Mouse (Mus musculus): ENCODE measurements around the gene Dcxr. TPM values are rescaled to one million over a fixed set of nuclear protein-coding genes. Genes with fewer than 3 reads are reported as not detected.
"Not testable (repeated sequence)": the region's sequence is repeated elsewhere in the genome, so short reads cannot be mapped to it uniquely, and the experiment has no call there.

Gene Dcxr
- total RNA-seq, 1 experiment: 43.6 TPM

- TF ChIP-seq ZC3H11A (IDR thresholded peaks at IDR 0.05; ENCODE audit: borderline replicate concordance, low read depth, low read length): no peak
- TF ChIP-seq ZNF384 (IDR thresholded peaks at IDR 0.05; ENCODE audit: low read depth, low read length): no peak
- no peak for TF ChIP-seq HCFC1 (IDR thresholded peaks at IDR 0.05; ENCODE audit: borderline replicate concordance, insufficient read depth, low read length)
- TF ChIP-seq CHD2 (IDR thresholded peaks at IDR 0.05; ENCODE audit: low read depth, low read length): no peak
- no peak for TF ChIP-seq MAFK (IDR thresholded peaks at IDR 0.05; ENCODE audit: insufficient read depth, low read depth, low read length)
- no peak overlapping the region for H3K9ac ChIP-seq (ENCODE audit: insufficient read depth, low read depth, low read length, poor library complexity, severe bottlenecking)
- DNase-seq (ENCODE audit: low read depth, low spot score): no peak
- in situ Hi-C loops (cut with MboI; ENCODE audit: low sequenced_read_pairs in 2 of 2, unreplicated experiment in 2 of 2): no loop called here
- H3K4me3 ChIP-seq (ENCODE audit: insufficient read depth in 1 of 2, low read depth in 1 of 2, low read length in 2 of 2, poor library complexity in 1 of 2, severe bottlenecking in 1 of 2): no peak overlapping the region
- no peaks in the 10 kb centered on the region for H3K9me3 ChIP-seq (ENCODE audit: control insufficient read depth, insufficient read depth, low read depth, low read length)
- no peak overlapping the region for H3K27ac ChIP-seq (ENCODE audit: insufficient read depth, low read depth, low read length, poor library complexity, severe bottlenecking)
- H3K4me1 ChIP-seq (ENCODE audit: control insufficient read depth in 2 of 2, insufficient read depth in 2 of 2, low read length in 2 of 2, poor library complexity in 1 of 2): peaks cover 3 to 10% of the 10 kb centered on the region in 2 experiments; a peak in 1 of 4 replicates
- H3K36me3 ChIP-seq (ENCODE audit: control insufficient read depth, insufficient read depth, low read length, poor library complexity, severe bottlenecking): no peaks in the 10 kb centered on the region
Observed at GRCm38 (mm10) chr11:120733521-120733920, 6.4 kb upstream of the Dcxr start.

DNA sequence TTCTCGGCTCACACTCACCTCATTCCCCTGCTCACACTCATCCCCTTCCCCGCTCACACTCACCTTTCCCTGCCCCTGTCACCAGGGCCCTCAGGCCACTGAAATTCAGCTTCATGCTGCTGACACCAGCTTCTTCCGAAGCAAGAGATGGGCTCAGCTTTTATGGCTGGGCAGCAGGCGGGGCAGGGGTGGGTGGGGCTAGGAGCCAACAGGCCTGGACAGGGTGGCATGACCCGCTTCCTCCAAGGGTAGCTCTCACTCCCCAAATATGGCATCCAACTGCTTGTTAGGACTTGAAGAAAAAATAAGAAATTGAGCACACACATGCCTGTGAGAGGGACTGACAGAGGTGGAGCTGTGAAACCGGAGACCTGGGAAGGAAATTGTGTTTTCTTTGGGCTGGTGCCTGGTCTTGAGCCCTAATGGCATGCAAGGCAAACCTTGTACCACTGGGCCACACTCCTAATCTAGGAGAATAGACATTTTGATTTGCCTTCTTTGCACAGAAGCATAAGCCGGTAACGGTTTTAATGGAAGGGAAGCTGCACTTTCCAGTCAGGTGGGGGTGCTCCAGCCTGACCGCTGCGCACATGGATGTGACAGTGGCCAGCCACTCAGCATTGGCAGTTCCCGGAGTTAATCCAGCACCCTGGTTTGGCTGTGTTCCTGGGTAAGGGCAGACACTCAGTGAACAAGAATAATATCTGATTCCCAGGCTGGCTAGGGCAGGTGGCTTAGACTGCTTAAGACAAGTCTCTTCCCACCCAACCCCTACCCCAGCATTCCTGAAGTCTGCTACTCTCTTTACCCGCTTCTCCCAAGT lies 5.0 kb upstream of the Dcxr start, which contains the start of gene Cbr2:
Cbr2 (minus strand) TSS at position 257 of the 823 bp plus-strand sequence.
- Histone ChIP-seq H3K9me3 (ENCODE audit: control insufficient read depth, insufficient read depth, low read depth, low read length) (no peaks in the 10 kb centered on the region), H3K27ac (ENCODE audit: insufficient read depth, low read depth, low read length, poor library complexity, severe bottlenecking) (no peak within 1 kb of the TSS), H3K4me3 (ENCODE audit: insufficient read depth in 1 of 2, low read depth in 1 of 2, low read length in 2 of 2, poor library complexity in 1 of 2, severe bottlenecking in 1 of 2) (no peak within 1 kb of the TSS), H3K4me1 (ENCODE audit: control insufficient read depth in 2 of 2, insufficient read depth in 2 of 2, low read length in 2 of 2, poor library complexity in 1 of 2) (peaks cover 3 to 10% of the 10 kb centered on the region in 2 experiments; a peak in 1 of 4 replicates), H3K9ac (ENCODE audit: insufficient read depth, low read depth, low read length, poor library complexity, severe bottlenecking) (no peak within 1 kb of the TSS), H3K36me3 (ENCODE audit: control insufficient read depth, insufficient read depth, low read length, poor library complexity, severe bottlenecking) (no peaks in the 10 kb centered on the region)
- in situ Hi-C loops (cut with MboI; ENCODE audit: low sequenced_read_pairs in 2 of 2, unreplicated experiment in 2 of 2): no loop called here
- no peak for DNase-seq (ENCODE audit: low read depth, low spot score)
- TF ChIP-seq MAFK (IDR thresholded peaks at IDR 0.05; ENCODE audit: insufficient read depth, low read depth, low read length) (no peak), HCFC1 (IDR thresholded peaks at IDR 0.05; ENCODE audit: borderline replicate concordance, insufficient read depth, low read length) (no peak), ZC3H11A (IDR thresholded peaks at IDR 0.05; ENCODE audit: borderline replicate concordance, low read depth, low read length) (no peak), ZNF384 (IDR thresholded peaks at IDR 0.05; ENCODE audit: low read depth, low read length) (no peak), CHD2 (IDR thresholded peaks at IDR 0.05; ENCODE audit: low read depth, low read length) (no peak)

DNA sequence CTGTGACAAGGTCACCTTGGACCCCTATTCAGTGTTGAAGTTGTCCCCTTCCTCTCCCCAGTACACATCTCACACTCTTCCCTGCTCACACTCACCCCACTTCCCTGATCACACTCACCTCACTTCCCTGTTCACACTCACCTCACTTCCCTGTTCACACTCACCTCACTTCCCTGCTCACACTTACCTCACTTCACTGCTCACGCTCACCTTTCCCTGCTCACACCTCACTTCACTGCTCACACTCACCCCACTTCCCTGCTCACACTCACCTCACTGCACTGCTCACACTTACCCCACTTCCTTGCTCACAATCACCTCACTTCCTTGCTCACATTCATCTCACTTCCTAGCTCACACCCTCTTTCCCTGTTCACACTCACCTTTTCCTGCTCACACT lies 4.3 kb upstream of the Dcxr start:
- TF ChIP-seq CHD2 (IDR thresholded peaks at IDR 0.05; ENCODE audit: low read depth, low read length): no peak
- no peak for TF ChIP-seq MAFK (IDR thresholded peaks at IDR 0.05; ENCODE audit: insufficient read depth, low read depth, low read length)
- TF ChIP-seq ZC3H11A (IDR thresholded peaks at IDR 0.05; ENCODE audit: borderline replicate concordance, low read depth, low read length): no peak
- no peak for TF ChIP-seq ZNF384 (IDR thresholded peaks at IDR 0.05; ENCODE audit: low read depth, low read length)
- TF ChIP-seq HCFC1 (IDR thresholded peaks at IDR 0.05; ENCODE audit: borderline replicate concordance, insufficient read depth, low read length): no peak
- Histone ChIP-seq H3K4me1 (ENCODE audit: control insufficient read depth in 2 of 2, insufficient read depth in 2 of 2, low read length in 2 of 2, poor library complexity in 1 of 2) (peaks cover 3 to 8% of the 10 kb centered on the region in 2 experiments; a peak in 1 of 4 replicates), H3K9me3 (ENCODE audit: control insufficient read depth, insufficient read depth, low read depth, low read length) (no peaks in the 10 kb centered on the region), H3K27ac (ENCODE audit: insufficient read depth, low read depth, low read length, poor library complexity, severe bottlenecking) (no peak overlapping the region), H3K36me3 (ENCODE audit: control insufficient read depth, insufficient read depth, low read length, poor library complexity, severe bottlenecking) (no peaks in the 10 kb centered on the region), H3K9ac (ENCODE audit: insufficient read depth, low read depth, low read length, poor library complexity, severe bottlenecking) (no peak overlapping the region), H3K4me3 (ENCODE audit: insufficient read depth in 1 of 2, low read depth in 1 of 2, low read length in 2 of 2, poor library complexity in 1 of 2, severe bottlenecking in 1 of 2) (no peak overlapping the region)
- in situ Hi-C loops (cut with MboI; ENCODE audit: low sequenced_read_pairs in 2 of 2, unreplicated experiment in 2 of 2): no loop called here
- no peak for DNase-seq (ENCODE audit: low read depth, low spot score)

DNA sequence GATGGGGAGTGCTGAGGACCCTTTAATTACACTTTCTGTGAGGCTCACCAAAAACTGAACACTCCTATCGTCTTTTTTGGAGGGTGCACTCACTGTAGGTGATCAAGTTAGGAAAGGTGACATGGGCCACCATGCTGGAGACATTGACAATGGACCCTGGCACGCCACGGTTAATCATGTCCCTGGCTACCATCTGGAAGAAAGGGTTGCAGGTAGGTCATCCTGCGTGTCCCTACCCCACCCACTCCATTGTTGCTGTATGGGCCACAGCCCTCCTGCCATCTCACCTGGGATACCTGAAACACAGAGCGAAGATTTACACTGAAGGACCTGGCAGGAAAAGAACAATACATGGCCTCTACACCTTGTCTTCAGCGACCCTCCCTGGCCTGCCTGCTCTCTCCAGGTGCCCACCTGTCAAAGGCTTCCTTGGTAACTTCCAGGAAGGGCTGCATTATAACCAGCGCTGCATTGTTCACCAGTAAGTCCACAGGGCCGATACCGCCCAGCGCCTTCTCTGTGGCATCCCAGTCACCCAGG lies 3.3 kb upstream of the Dcxr start:
- in situ Hi-C loops (cut with MboI; ENCODE audit: low sequenced_read_pairs in 2 of 2, unreplicated experiment in 2 of 2): no loop called here
- Histone ChIP-seq H3K36me3 (ENCODE audit: control insufficient read depth, insufficient read depth, low read length, poor library complexity, severe bottlenecking) (peaks cover 7% of the 10 kb centered on the region), H3K9ac (ENCODE audit: insufficient read depth, low read depth, low read length, poor library complexity, severe bottlenecking) (no peak overlapping the region), H3K4me1 (ENCODE audit: control insufficient read depth in 2 of 2, insufficient read depth in 2 of 2, low read length in 2 of 2, poor library complexity in 1 of 2) (peaks cover 3 to 11% of the 10 kb centered on the region in 2 experiments; a peak in 1 of 4 replicates), H3K27ac (ENCODE audit: insufficient read depth, low read depth, low read length, poor library complexity, severe bottlenecking) (no peak overlapping the region), H3K4me3 (ENCODE audit: insufficient read depth in 1 of 2, low read depth in 1 of 2, low read length in 2 of 2, poor library complexity in 1 of 2, severe bottlenecking in 1 of 2) (no peak overlapping the region), H3K9me3 (ENCODE audit: control insufficient read depth, insufficient read depth, low read depth, low read length) (no peaks in the 10 kb centered on the region)
- DNase-seq (ENCODE audit: low read depth, low spot score): no peak
- TF ChIP-seq ZC3H11A (IDR thresholded peaks at IDR 0.05; ENCODE audit: borderline replicate concordance, low read depth, low read length): no peak
- no peak for TF ChIP-seq HCFC1 (IDR thresholded peaks at IDR 0.05; ENCODE audit: borderline replicate concordance, insufficient read depth, low read length)
- TF ChIP-seq MAFK (IDR thresholded peaks at IDR 0.05; ENCODE audit: insufficient read depth, low read depth, low read length): no peak
- TF ChIP-seq ZNF384 (IDR thresholded peaks at IDR 0.05; ENCODE audit: low read depth, low read length): no peak
- no peak for TF ChIP-seq CHD2 (IDR thresholded peaks at IDR 0.05; ENCODE audit: low read depth, low read length)

DNA sequence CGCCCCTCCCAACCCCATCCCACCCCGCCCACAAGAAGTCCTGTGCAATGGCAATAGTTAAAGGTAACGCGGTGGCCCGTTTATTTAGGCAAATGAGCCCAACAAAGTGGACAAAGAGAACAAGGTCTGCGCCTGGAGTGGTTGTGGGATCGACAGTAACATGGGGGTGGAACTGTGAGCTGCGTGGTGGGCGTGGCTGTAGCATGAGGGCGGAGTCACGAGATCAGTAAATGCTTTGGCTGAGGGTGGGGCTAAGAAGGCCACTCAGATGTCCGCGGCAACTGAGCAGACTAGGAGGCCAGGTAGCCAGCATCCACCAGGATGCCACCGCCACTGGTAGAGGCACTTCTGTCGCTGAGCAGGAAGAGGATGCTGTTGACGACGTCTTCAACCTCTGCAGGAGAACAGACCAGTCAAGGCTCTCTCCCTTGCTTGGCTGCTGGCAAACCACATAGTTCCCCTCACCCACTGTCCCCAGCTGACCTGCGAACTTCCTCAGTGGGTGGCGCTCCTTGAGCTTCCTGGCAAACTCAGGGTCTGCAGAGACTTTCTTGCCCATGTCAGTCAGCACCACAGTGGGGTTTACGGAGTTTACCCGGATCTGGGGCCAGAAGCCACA lies 2.5 kb upstream of the Dcxr start:
- peak overlapping the region; percentile 4 to 47; a peak in 3 of 4 replicates for H3K4me3 ChIP-seq (ENCODE audit: insufficient read depth in 1 of 2, low read depth in 1 of 2, low read length in 2 of 2, poor library complexity in 1 of 2, severe bottlenecking in 1 of 2)
- in situ Hi-C loops (cut with MboI; ENCODE audit: low sequenced_read_pairs in 2 of 2, unreplicated experiment in 2 of 2): loop anchor here in 1 of 2 experiments (5.0 kb wide), 1 partner anchor 48 kb away; no protein-coding TSS in a partner anchor
- not testable (repeated sequence) for H3K9ac ChIP-seq (ENCODE audit: insufficient read depth, low read depth, low read length, poor library complexity, severe bottlenecking)

More for the DNA sequence above, 2.5 kb upstream of the Dcxr start:
- not testable (repeated sequence) for DNase-seq (ENCODE audit: low read depth, low spot score); H3K9me3 ChIP-seq (ENCODE audit: control insufficient read depth, insufficient read depth, low read depth, low read length); H3K27ac ChIP-seq (ENCODE audit: insufficient read depth, low read depth, low read length, poor library complexity, severe bottlenecking)
- H3K4me1 ChIP-seq (ENCODE audit: control insufficient read depth in 2 of 2, insufficient read depth in 2 of 2, low read length in 2 of 2, poor library complexity in 1 of 2): peaks cover 3 to 11% of the 10 kb centered on the region in 2 experiments; a peak in 1 of 4 replicates
- H3K36me3 ChIP-seq (ENCODE audit: control insufficient read depth, insufficient read depth, low read length, poor library complexity, severe bottlenecking): peaks cover 12% of the 10 kb centered on the region
